Mouse (Mus musculus): ENCODE measurements at regions not wholly inside any gene's neighbourhood (a gene's known extent, or its start where the extent isn't known, plus 50 kb on each side); places are given as distances from the start of the nearest gene placed in this dataset.

DNA sequence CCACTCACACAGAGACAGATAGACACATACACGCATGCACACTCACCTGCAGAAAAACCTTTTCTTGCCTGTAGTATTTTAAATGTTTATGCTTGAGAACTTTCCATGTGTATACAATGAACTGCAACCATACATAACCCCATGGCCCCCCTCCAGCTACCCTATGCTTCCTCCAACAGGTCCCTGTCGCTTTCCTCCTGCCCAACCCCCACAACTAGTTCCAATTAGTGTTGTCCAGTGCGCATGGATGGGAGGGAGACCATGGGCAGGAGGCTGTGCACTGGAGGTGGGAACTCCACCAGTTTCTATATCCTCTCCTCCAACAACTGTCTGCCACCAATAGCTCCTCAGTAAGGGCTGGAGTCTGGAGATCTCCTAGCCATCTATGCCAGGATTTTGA is 82.9 kb upstream of the Jade1 start:
- no peak for DNase-seq (ENCODE audit: low spot score)

- DNase-seq (ENCODE audit: low spot score): no peak
Observed at GRCm38 (mm10) chr3:41469106-41469505, 86.4 kb upstream of the Jade1 start.

- DNase-seq (ENCODE audit: low spot score): no peak
Observed at GRCm38 (mm10) chr3:41467857-41468256, 87.7 kb upstream of the Jade1 start.

DNA sequence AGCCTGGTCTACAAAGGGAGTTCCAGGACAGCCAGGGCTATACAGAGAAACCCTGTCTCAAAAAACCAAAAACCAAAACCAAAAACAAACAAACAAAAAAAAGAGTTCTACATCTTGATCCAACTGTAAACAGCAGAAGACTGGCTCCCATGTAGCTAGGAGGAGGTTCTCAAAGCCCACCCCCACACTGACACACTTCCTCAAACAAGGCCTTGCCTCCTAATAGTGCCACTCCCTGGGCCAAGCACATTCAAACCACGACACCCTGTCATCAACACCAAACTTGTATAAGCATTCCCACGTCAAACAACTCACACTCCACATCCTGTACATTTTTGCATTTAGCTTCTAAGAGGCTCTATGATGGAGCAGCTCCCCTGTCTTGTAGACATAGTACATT is 89.6 kb upstream of the Jade1 start:
- no peak for DNase-seq (ENCODE audit: low spot score)

- DNase-seq (ENCODE audit: low spot score): no peak
Observed at GRCm38 (mm10) chr3:41462953-41463644, 92.4 kb upstream of the Jade1 start.

GRCm38 (mm10) chr3:41460131-41460530 is 95.4 kb upstream of the Jade1 start:
- no peak for DNase-seq (ENCODE audit: low spot score)

GRCm38 (mm10) chr3:41458156-41458555 is 97.4 kb upstream of the Jade1 start:
- DNase-seq (ENCODE audit: low spot score): no peak

- no peak for DNase-seq (ENCODE audit: low spot score)
Observed at GRCm38 (mm10) chr3:41453525-41453924, 102.0 kb upstream of the Jade1 start.

GRCm38 (mm10) chr3:41452716-41453090 is 102.8 kb upstream of the Jade1 start:
- no peak for DNase-seq (ENCODE audit: low spot score)

DNA sequence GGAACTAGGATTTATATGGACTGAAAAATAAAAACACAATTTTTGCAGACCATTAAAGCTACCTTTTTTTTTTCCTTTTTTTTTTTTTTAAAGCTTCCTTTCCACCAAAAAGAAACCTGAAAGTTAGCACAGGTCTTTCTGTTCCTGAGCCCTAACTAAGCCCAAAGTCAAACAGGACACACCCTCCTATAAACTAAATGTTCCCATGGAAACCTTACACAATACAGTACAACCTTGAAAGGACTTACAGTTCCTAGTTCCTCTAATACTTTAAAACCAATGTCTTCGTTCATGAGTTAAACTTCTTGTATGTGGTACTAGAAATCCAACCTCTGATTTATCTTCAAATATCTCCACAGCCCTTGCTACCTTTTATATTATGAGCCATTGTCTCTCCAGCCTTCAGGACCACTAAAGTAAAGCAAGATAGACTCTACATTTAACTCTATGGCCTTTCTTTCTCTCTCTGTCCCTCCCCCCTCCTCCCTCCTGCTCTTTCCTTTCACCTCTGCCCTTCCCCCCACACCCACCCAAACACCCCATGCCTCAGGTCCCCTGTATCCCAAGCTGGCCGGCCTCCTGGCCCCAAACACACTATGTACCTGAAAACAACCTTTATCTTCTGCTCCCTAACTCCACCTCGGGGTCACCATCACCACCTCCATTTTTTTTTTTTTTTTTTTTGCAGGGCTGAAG is 103.4 kb upstream of the Jade1 start:
- no peak for DNase-seq (ENCODE audit: low spot score)

DNA sequence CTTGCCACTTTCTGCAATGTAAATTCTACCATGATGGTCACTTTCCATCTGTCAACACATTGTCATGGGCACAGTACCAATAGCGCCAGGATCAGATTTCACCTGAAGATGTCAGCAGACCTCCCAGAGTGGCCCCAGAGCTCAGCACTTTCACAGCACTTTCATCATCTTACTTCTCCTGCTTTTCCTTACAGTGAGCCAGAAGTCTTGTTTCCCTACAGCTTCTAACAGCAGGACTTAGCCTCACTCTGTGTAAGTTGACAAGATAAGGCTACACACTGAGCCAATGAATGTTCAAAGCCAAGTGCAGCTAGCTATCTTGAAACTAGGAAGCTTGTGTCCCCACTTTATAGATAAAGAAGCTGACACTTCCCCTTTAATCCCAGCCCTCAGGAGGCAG is 104.8 kb upstream of the Jade1 start:
- DNase-seq (ENCODE audit: low spot score): no peak

DNA sequence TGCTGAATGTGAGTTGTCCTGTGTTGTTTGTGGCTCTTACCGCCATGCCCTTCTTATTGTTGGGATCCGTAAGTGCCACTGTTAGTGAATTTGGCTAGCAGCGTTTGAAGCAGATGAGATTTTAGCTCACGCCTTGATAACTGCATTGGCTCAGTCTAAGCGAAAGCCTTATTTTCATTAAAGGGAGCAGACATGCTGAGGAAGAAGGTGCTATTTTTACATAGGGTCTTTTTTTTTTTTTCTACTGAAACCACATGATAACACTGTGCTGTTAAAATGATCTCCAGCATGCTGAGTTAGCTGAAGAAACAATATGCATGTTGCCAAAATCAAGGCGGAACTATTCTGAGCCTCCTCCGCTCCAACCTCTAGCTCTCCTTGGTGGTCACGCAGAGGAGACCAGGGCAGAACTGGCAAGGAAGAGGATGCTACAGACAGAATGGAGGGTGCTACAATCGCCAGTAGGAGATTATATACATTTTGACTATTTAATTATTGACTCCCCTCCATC is 111.2 kb upstream of the Jade1 start:
- DNase-seq (ENCODE audit: low spot score): no peak

- DNase-seq (ENCODE audit: low spot score): no peak
Observed at GRCm38 (mm10) chr3:41436238-41436637, 119.3 kb upstream of the Jade1 start.

- no peak for DNase-seq (ENCODE audit: low spot score)
Observed at GRCm38 (mm10) chr3:41433106-41433505, 122.4 kb upstream of the Jade1 start.

- DNase-seq (ENCODE audit: low spot score): no peak
Observed at GRCm38 (mm10) chr3:41432376-41432775, 123.2 kb upstream of the Jade1 start.

DNA sequence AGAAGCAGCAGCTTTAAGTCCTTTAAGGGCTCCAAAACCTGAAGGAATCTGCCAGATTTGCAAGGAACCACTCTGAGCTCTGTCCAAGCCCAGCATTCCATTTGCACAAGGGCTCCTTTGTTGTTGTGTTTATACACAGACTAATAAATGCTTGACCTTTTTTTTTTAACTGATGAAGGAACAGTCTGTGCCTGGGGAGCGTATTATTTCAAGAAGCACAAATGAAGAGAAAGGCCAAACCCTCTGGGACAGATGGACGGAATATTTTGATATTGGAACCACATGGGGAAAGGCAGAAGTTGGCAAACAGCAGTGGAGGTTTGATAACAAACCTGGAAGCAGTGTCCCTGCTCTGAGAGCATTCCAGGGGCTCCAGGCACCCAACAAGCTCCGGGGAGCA is 125.3 kb upstream of the Jade1 start:
- no peak for DNase-seq (ENCODE audit: low spot score)

DNA sequence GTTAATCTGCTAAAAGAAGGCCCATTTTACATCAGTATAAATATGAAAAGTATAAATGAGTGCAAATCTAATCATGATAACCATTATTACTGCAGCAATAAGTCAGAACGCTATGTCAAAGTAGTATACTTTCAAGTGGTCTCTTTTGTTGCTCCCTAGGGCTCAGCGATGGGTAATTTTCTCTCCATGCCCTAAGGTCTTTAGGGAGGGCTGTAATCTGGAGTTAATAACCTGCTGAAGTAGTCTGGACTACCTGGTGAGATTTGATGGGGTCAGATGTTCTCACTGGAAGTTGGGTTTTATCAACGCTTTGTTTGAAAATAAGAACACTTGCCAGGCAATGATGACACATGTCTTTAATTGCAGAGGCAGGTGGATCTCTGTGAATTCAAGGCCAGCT is 128.6 kb upstream of the Jade1 start:
- DNase-seq (ENCODE audit: low spot score): no peak

GRCm38 (mm10) chr3:41425863-41426262 is 129.7 kb upstream of the Jade1 start:
- DNase-seq (ENCODE audit: low spot score): no peak

- no peak for DNase-seq (ENCODE audit: low spot score)
Observed at GRCm38 (mm10) chr3:41424142-41424939, 131.2 kb upstream of the Jade1 start.

GRCm38 (mm10) chr3:41423630-41424029 is 131.9 kb upstream of the Jade1 start:
- DNase-seq (ENCODE audit: low spot score): no peak

- DNase-seq (ENCODE audit: low spot score): no peak
Observed at GRCm38 (mm10) chr3:41422615-41423579, 132.6 kb upstream of the Jade1 start.

DNA sequence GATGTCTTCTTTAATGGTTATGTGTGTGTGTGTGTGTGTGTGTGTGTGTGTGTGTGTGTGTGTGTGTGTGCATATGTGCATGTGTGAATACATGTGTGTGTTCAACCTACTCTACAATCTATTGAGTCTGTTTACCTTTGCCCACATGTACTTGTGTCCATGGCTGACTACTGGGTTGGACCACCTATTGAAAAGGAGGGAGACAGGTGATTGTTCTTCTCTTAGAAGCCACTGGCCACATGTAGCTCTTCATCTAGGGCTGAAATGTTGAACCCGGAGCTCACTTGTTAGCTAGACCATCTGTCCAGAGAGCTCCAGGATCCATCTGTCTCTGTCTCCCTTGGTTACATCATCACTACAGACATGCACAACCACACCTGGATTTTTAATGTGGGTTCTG is 141.8 kb upstream of the Jade1 start:
- DNase-seq (ENCODE audit: low spot score): no peak
